Mouse (Mus musculus) ovary, postnatal 36 days (tissue): ENCODE results near the gene Irf2.
"Not testable (repeated sequence)": the region's sequence is repeated elsewhere in the genome, so short reads cannot be mapped to it uniquely, and the experiment has no call there.

ENCODE experiments used
- DNase-seq: peaks from one replicate; pipeline ENCODE4 v3.0.0; 2022; ENCODE audit warnings: low spot score, mixed read lengths

Gene Irf2

GRCm38 (mm10) chr8:46726383-46726782, 13.1 kb upstream of the Irf2 start:
- DNase-seq = no peak

GRCm38 (mm10) chr8:46729671-46730070, 9.9 kb upstream of the Irf2 start:
- not testable (repeated sequence) for DNase-seq

GRCm38 (mm10) chr8:46732381-46732915, 7.1 kb upstream of the Irf2 start:
- no peak for DNase-seq

GRCm38 (mm10) chr8:46733603-46734002, 5.9 kb upstream of the Irf2 start:
- no peak for DNase-seq

- DNase-seq = no peak
These were observed 4.0 kb upstream of the Irf2 start for GRCm38 (mm10) chr8:46735505-46735904.

GRCm38 (mm10) chr8:46736260-46736659, 3.3 kb upstream of the Irf2 start:
- no peak for DNase-seq

- DNase-seq = no peak
These were observed 2.1 kb upstream of the Irf2 start for GRCm38 (mm10) chr8:46737421-46737820.

GRCm38 (mm10) chr8:46737907-46738306, 1.6 kb upstream of the Irf2 start:
- peak; percentile 29 for DNase-seq

- no peak for DNase-seq
These were observed 931 bp upstream of the Irf2 start for GRCm38 (mm10) chr8:46738601-46739000.

- no peak for DNase-seq
These were observed 502 bp downstream of the Irf2 start for GRCm38 (mm10) chr8:46739956-46740512.

- DNase-seq = peak; percentile 78
These were observed 1.2 kb downstream of the Irf2 start for GRCm38 (mm10) chr8:46740513-46741280.

GRCm38 (mm10) chr8:46741281-46741791, 1.8 kb downstream of the Irf2 start:
- DNase-seq = peak; percentile 44

GRCm38 (mm10) chr8:46741991-46742690, 2.6 kb downstream of the Irf2 start:
- DNase-seq = no peak

- no peak for DNase-seq
These were observed 3.2 kb downstream of the Irf2 start for GRCm38 (mm10) chr8:46742691-46743082.

- DNase-seq = no peak
These were observed 5.9 kb downstream of the Irf2 start for GRCm38 (mm10) chr8:46745464-46745863.

GRCm38 (mm10) chr8:46747311-46747980, 7.9 kb downstream of the Irf2 start:
- no peak for DNase-seq

GRCm38 (mm10) chr8:46750000-46750399, 10.5 kb downstream of the Irf2 start:
- DNase-seq = no peak

GRCm38 (mm10) chr8:46750566-46750965, 11.0 kb downstream of the Irf2 start:
- DNase-seq = no peak

- DNase-seq = no peak
These were observed 11.6 kb downstream of the Irf2 start for GRCm38 (mm10) chr8:46751151-46751550.

- no peak for DNase-seq
These were observed 13.5 kb downstream of the Irf2 start for GRCm38 (mm10) chr8:46752986-46753385.

- no peak for DNase-seq
These were observed 14.8 kb downstream of the Irf2 start for GRCm38 (mm10) chr8:46754355-46754754.

- no peak for DNase-seq
These were observed 16.3 kb downstream of the Irf2 start for GRCm38 (mm10) chr8:46755731-46756333.
